Mouse (Mus musculus) kidney, postnatal 10 days (tissue): ENCODE measurements around the gene Pih1d1.
"Not testable (repeated sequence)": the region's sequence is repeated elsewhere in the genome, so short reads cannot be mapped to it uniquely, and the experiment has no call there.

Experiments used
- DNase-seq: peaks from one replicate; pipeline ENCODE4 v3.0.0; 2021; ENCODE audit warnings: mixed read lengths

Pih1d1 gene

GRCm38 (mm10) chr7:45148534-45149098, 5.5 kb upstream of the Pih1d1 start:
- DNase-seq = no peak

- DNase-seq = peak; percentile 79
Observed at GRCm38 (mm10) chr7:45149545-45149944, 4.6 kb upstream of the Pih1d1 start.

- no peak for DNase-seq
Observed at GRCm38 (mm10) chr7:45150321-45150720, 3.8 kb upstream of the Pih1d1 start.

- DNase-seq = peak; percentile 77
Observed at GRCm38 (mm10) chr7:45151303-45151702, 2.8 kb upstream of the Pih1d1 start.

GRCm38 (mm10) chr7:45153052-45153451, 1.1 kb upstream of the Pih1d1 start:
- DNase-seq = not testable (repeated sequence)

GRCm38 (mm10) chr7:45153586-45153985, 517 bp upstream of the Pih1d1 start:
- DNase-seq = no peak

- peak; percentile 79 for DNase-seq
Observed at GRCm38 (mm10) chr7:45154993-45155514, 951 bp downstream of the Pih1d1 start.

GRCm38 (mm10) chr7:45155590-45155989, 1.5 kb downstream of the Pih1d1 start:
- no peak for DNase-seq

- no peak for DNase-seq
Observed at GRCm38 (mm10) chr7:45156206-45156605, 2.1 kb downstream of the Pih1d1 start.

GRCm38 (mm10) chr7:45157459-45157858, 3.4 kb downstream of the Pih1d1 start:
- no peak for DNase-seq

- no peak for DNase-seq
Observed at GRCm38 (mm10) chr7:45158991-45159390, 4.9 kb downstream of the Pih1d1 start.

GRCm38 (mm10) chr7:45160316-45160800, 6.3 kb downstream of the Pih1d1 start:
- no peak for DNase-seq

- DNase-seq = no peak
Observed at GRCm38 (mm10) chr7:45160866-45161265, 6.8 kb downstream of the Pih1d1 start.

- DNase-seq = peak; percentile 93
Observed at GRCm38 (mm10) chr7:45161612-45162473, 7.7 kb downstream of the Pih1d1 start.

GRCm38 (mm10) chr7:45162551-45162950, 8.4 kb downstream of the Pih1d1 start:
- no peak for DNase-seq

- no peak for DNase-seq
Observed at GRCm38 (mm10) chr7:45162996-45163615, 9.0 kb downstream of the Pih1d1 start.

- peak; percentile 59 for DNase-seq
Observed at GRCm38 (mm10) chr7:45163735-45164490, 9.8 kb downstream of the Pih1d1 start, which contains the start of gene Slc17a7. Gene Slc17a7, plus strand, starts transcription at chr7:45163949.

GRCm38 (mm10) chr7:45164833-45165232, 10.7 kb downstream of the Pih1d1 start:
- no peak for DNase-seq

- no peak for DNase-seq
Observed at GRCm38 (mm10) chr7:45165701-45166100, 11.6 kb downstream of the Pih1d1 start.

- no peak for DNase-seq
Observed at GRCm38 (mm10) chr7:45166950-45167401, 12.9 kb downstream of the Pih1d1 start.

- no peak for DNase-seq
Observed at GRCm38 (mm10) chr7:45167761-45168445, 13.8 kb downstream of the Pih1d1 start.

- DNase-seq = no peak
Observed at GRCm38 (mm10) chr7:45168656-45169055, 14.6 kb downstream of the Pih1d1 start.
